Mouse (Mus musculus) heart, postnatal 14 days (tissue): ENCODE results near the gene Samm50. TPM values are rescaled to one million over a fixed set of nuclear protein-coding genes. Genes with fewer than 3 reads are reported as not detected.
"Not testable (repeated sequence)": the region's sequence is repeated elsewhere in the genome, so short reads cannot be mapped to it uniquely, and the experiment has no call there.

Experiments
- DNase-seq, 2 experiments: peaks; one replicate each; pipeline ENCODE4 v3.0.0; 2021 to 2022
- intact Hi-C: fragments of 180-260 bp; cut with DNase I; formaldehyde crosslinking; loops from one replicate; pipeline ENCODE4 v1.15.1; 2025
- long read RNA-seq, 2 experiments: library from polyadenylated mRNA; stranded (forward); transcript quantifications; one replicate each; pipeline ENCODE4 v2.0.0; 2021
- total RNA-seq, 2 experiments: library from RNA; stranded (reverse); gene quantifications; 2 replicates each; pipeline ENCODE4 v1.2.3; 2021

Samm50 gene
- 100 to 1,000 TPM; 265 to 269 TPM for total RNA-seq
- long read RNA-seq, experiment 1, full-length matches to known transcripts = 103 of 141 reads
- long read RNA-seq, experiment 1, partial matches to known transcripts = 31 of 141 reads
- long read RNA-seq, experiment 1, other reads (novel, unspliced or antisense) = 7 of 141 reads
- long read RNA-seq, experiment 2, full-length matches to known transcripts = 65 of 116 reads
- long read RNA-seq, experiment 2, partial matches to known transcripts = 50 of 116 reads
- long read RNA-seq, experiment 2, other reads (novel, unspliced or antisense) = 1 of 116 reads

- intact Hi-C loops = no loop called here
- peak; percentile 88 to 91 for DNase-seq
These were observed at the start of gene Samm50 for GRCm38 (mm10) chr15:84192058-84192791. Gene Samm50, plus strand, starts transcription at chr15:84192241.

GRCm38 (mm10) chr15:84156158-84156557, 35.9 kb upstream of the Samm50 start:
- intact Hi-C loops = no loop called here
- DNase-seq = no peak

GRCm38 (mm10) chr15:84157530-84157929, 34.5 kb upstream of the Samm50 start:
- intact Hi-C loops, DNase-seq: not testable (repeated sequence)

GRCm38 (mm10) chr15:84161871-84162270, 30.2 kb upstream of the Samm50 start:
- no peak for DNase-seq
- intact Hi-C loops = no loop called here

GRCm38 (mm10) chr15:84166818-84167217, 25.2 kb upstream of the Samm50 start:
- intact Hi-C loops = loop anchor here (5.0 kb wide), 1 partner anchor 95 kb away; no protein-coding TSS in a partner anchor
- no peak for DNase-seq

- DNase-seq = peak; percentile 92 to 95
- intact Hi-C loops = loop anchor here (5.0 kb wide), 1 partner anchor 95 kb away; no protein-coding TSS in a partner anchor
These were observed 24.4 kb upstream of the Samm50 start, which contains the start of gene Pnpla3 for GRCm38 (mm10) chr15:84167600-84167999. Gene Pnpla3, plus strand, starts transcription at chr15:84167837.

GRCm38 (mm10) chr15:84168170-84169161, 23.6 kb upstream of the Samm50 start:
- intact Hi-C loops = loop anchor here (2.0 to 5.0 kb wide), 2 partner anchors 44 to 96 kb away; no protein-coding TSS in a partner anchor
- peak; percentile 22 to 27 for DNase-seq

- DNase-seq = no peak
- intact Hi-C loops = loop anchor here (2.0 to 5.0 kb wide), 2 partner anchors 45 to 97 kb away; no protein-coding TSS in a partner anchor
These were observed 22.5 kb upstream of the Samm50 start for GRCm38 (mm10) chr15:84169511-84169910.

- no peak for DNase-seq
- intact Hi-C loops = no loop called here
These were observed 20.9 kb upstream of the Samm50 start for GRCm38 (mm10) chr15:84171166-84171565.

GRCm38 (mm10) chr15:84178733-84179132, 13.3 kb upstream of the Samm50 start:
- DNase-seq = no peak
- intact Hi-C loops = no loop called here

- intact Hi-C loops = no loop called here
- no peak for DNase-seq
These were observed 10.0 kb upstream of the Samm50 start for GRCm38 (mm10) chr15:84182000-84182399.

- peak in 1 of 2 experiments; percentile 16 for DNase-seq
- intact Hi-C loops = no loop called here
These were observed 8.1 kb upstream of the Samm50 start for GRCm38 (mm10) chr15:84183967-84184366.

- no peak for DNase-seq
- intact Hi-C loops = no loop called here
These were observed 5.8 kb upstream of the Samm50 start for GRCm38 (mm10) chr15:84186196-84186595.

GRCm38 (mm10) chr15:84188887-84189530, 3.0 kb upstream of the Samm50 start:
- intact Hi-C loops = no loop called here
- DNase-seq = no peak

GRCm38 (mm10) chr15:84189881-84190280, 2.2 kb upstream of the Samm50 start:
- DNase-seq = no peak

GRCm38 (mm10) chr15:84191724-84192057, 350 bp upstream of the Samm50 start:
- intact Hi-C loops = no loop called here

More at GRCm38 (mm10) chr15:84189881-84190280, 2.2 kb upstream of the Samm50 start:
- intact Hi-C loops = no loop called here

GRCm38 (mm10) chr15:84196486-84197165, 4.6 kb downstream of the Samm50 start:
- intact Hi-C loops = no loop called here
- DNase-seq = no peak

More at GRCm38 (mm10) chr15:84191724-84192057, 350 bp upstream of the Samm50 start:
- DNase-seq = no peak

GRCm38 (mm10) chr15:84207327-84207726, 15.3 kb downstream of the Samm50 start:
- intact Hi-C loops = no loop called here
- no peak for DNase-seq
